Mouse (Mus musculus) forebrain, postnatal 0 days (tissue): ENCODE results near the gene Pjvk. TPM values are rescaled to one million over a fixed set of nuclear protein-coding genes. Genes with fewer than 3 reads are reported as not detected.
A peak's percentile ranks its signal among the peaks of the same experiment; 100 is the strongest.

Experiments used
- ATAC-seq: fragments of 200-750 bp; cut with Nextera tagmentation; 2 replicates; pipeline ENCODE4 v1.8.0; 2017; ENCODE audit warnings: mild to moderate bottlenecking, moderate library complexity
- DNase-seq: peaks from one replicate; pipeline ENCODE4 v3.0.0-alpha.2; 2015
- H3K27ac ChIP-seq: fragments of 300-500 bp; sonication (generic); 2 replicates; pipeline ENCODE4 v1.5.1; 2014; ENCODE audit warnings: low read depth, mild to moderate bottlenecking, antibody characterized with exemption, low read length, moderate library complexity, mixed read lengths
- H3K27me3 ChIP-seq: fragments of 300-500 bp; sonication (generic); 2 replicates; pipeline ENCODE4 v1.6.1; 2014; ENCODE audit warnings: mild to moderate bottlenecking, low read length, mixed read lengths; ENCODE audit not compliant: insufficient read depth
- H3K36me3 ChIP-seq: fragments of 300-500 bp; sonication (generic); 2 replicates; pipeline ENCODE4 v1.6.1; 2014; ENCODE audit warnings: mild to moderate bottlenecking, moderate library complexity; ENCODE audit not compliant: insufficient read depth
- H3K4me1 ChIP-seq: fragments of 300-500 bp; sonication (generic); 2 replicates; pipeline ENCODE4 v1.6.1; 2014; ENCODE audit warnings: antibody characterized with exemption; ENCODE audit not compliant: insufficient read depth
- H3K4me2 ChIP-seq: fragments of 300-500 bp; sonication (generic); 2 replicates; pipeline ENCODE4 v1.6.1; 2014; ENCODE audit warnings: low read depth, mild to moderate bottlenecking, moderate library complexity
- H3K4me3 ChIP-seq: fragments of 300-500 bp; sonication (generic); 2 replicates; pipeline ENCODE4 v1.5.1; 2014; ENCODE audit warnings: low read depth, low read length, mixed read lengths
- H3K9ac ChIP-seq: fragments of 300-500 bp; sonication (generic); 2 replicates; pipeline ENCODE4 v1.6.1; 2014; ENCODE audit warnings: mild to moderate bottlenecking
- H3K9me3 ChIP-seq: fragments of 300-500 bp; sonication (generic); 2 replicates; pipeline ENCODE4 v1.6.1; 2016; ENCODE audit warnings: low read length
- CTCF ChIP-seq: sonication (generic); IDR thresholded peaks from 2 replicates; pipeline ENCODE4 v1.5.1; 2016; ENCODE audit warnings: antibody characterized with exemption, control low read depth, low read depth
- WGBS: fragments of 180-500 bp; shearing (Covaris S2); extraction: QIAGEN DNeasy Blood & Tissue Kit; methylation state at CpG from one replicate; pipeline ENCODE4 v1.1.7; 2014; 5-methylcytosine and 5-hydroxymethylcytosine counted together
- polyA plus RNA-seq: library from polyadenylated mRNA; unstranded; fragments of >200 nt; fragmentation: Nextera tagmentation; extraction: Ambion mirVana; gene quantifications from 2 replicates; pipeline ENCODE4 v1.2.1, GENCODE M21; 2015
- total RNA-seq: library from RNA; depleted of rRNA; stranded (reverse); fragments of >200 nt; gene quantifications from 2 replicates; pipeline ENCODE4 v1.2.3, GENCODE M21; 2014

Gene Pjvk
- total and polyA plus RNA-seq, 2 experiments from 2014 or later = 0.33 TPM; not detected in 1

GRCm38 (mm10) chr2:76665531-76665930, 17.3 kb downstream of the Pjvk start:
- no peak for DNase-seq
- Histone ChIP-seq H3K36me3 (no peaks in the 10 kb centered on the region), H3K4me1 (no peaks in the 10 kb centered on the region), H3K27me3 (no peaks in the 10 kb centered on the region), H3K4me3 (no peak overlapping the region), H3K27ac (no peak overlapping the region), H3K9ac (no peak overlapping the region), H3K4me2 (no peak overlapping the region), H3K9me3 (no peaks in the 10 kb centered on the region)
- 95% methylated on average over 7 of the region's 7 CpGs for WGBS
- no peak for TF ChIP-seq CTCF
- ATAC-seq = no peak

GRCm38 (mm10) chr2:76667200-76667599, 18.9 kb downstream of the Pjvk start:
- H3K27ac ChIP-seq = no peak overlapping the region
- peaks cover 4% of the 10 kb centered on the region; the same call in 1 of the 2 replicates for H3K4me1 ChIP-seq
- WGBS = 77% methylated on average over 5 of the region's 5 CpGs
- H3K27me3 ChIP-seq = no peaks in the 10 kb centered on the region
- H3K9ac ChIP-seq = no peak overlapping the region
- no peak overlapping the region for H3K4me3 ChIP-seq
- ATAC-seq = no peak
- H3K4me2 ChIP-seq = no peak overlapping the region
- H3K9me3 ChIP-seq = no peaks in the 10 kb centered on the region
- no peak for DNase-seq
- no peaks in the 10 kb centered on the region for H3K36me3 ChIP-seq
- no peak for TF ChIP-seq CTCF

- Histone ChIP-seq H3K4me3 (peak overlapping the region; percentile 43), H3K4me1 (peaks cover 17% of the 10 kb centered on the region), H3K9me3 (no peaks in the 10 kb centered on the region), H3K4me2 (peak overlapping the region; percentile 63), H3K27ac (no peak overlapping the region), H3K27me3 (no peaks in the 10 kb centered on the region), H3K9ac (peak overlapping the region; percentile 56; the same call in 1 of the 2 replicates), H3K36me3 (no peaks in the 10 kb centered on the region)
- ATAC-seq (no peak), DNase-seq (no peak)
- WGBS = 79% methylated on average over 6 of the region's 6 CpGs
- TF ChIP-seq CTCF = no peak
Measured at GRCm38 (mm10) chr2:76671641-76672040, 23.4 kb downstream of the Pjvk start.

GRCm38 (mm10) chr2:76672134-76672745, 24.0 kb downstream of the Pjvk start:
- no peak for TF ChIP-seq CTCF
- Histone ChIP-seq H3K9ac (peak overlapping the region; percentile 56), H3K27ac (peak overlapping the region; percentile 51), H3K36me3 (no peaks in the 10 kb centered on the region), H3K4me3 (peak overlapping the region; percentile 43), H3K4me2 (peak overlapping the region; percentile 63), H3K9me3 (no peaks in the 10 kb centered on the region), H3K4me1 (peaks cover 19% of the 10 kb centered on the region), H3K27me3 (no peaks in the 10 kb centered on the region)
- peak; percentile 35 for DNase-seq
- no peak for ATAC-seq
- WGBS = 21% methylated on average over 9 of the region's 9 CpGs

GRCm38 (mm10) chr2:76672966-76673392, 24.7 kb downstream of the Pjvk start, which contains the start of gene Fkbp7:
Gene Fkbp7 (minus strand): TSS chr2:76673116.
- Histone ChIP-seq H3K9me3 (no peaks in the 10 kb centered on the region), H3K27ac (peak within 1 kb of the TSS; percentile 51), H3K27me3 (no peaks in the 10 kb centered on the region), H3K4me2 (peak within 1 kb of the TSS; percentile 63), H3K4me1 (peaks cover 19% of the 10 kb centered on the region), H3K4me3 (peak within 1 kb of the TSS; percentile 43), H3K36me3 (no peaks in the 10 kb centered on the region), H3K9ac (peak within 1 kb of the TSS; percentile 56)
- DNase-seq (peak; percentile 95), ATAC-seq (peak; percentile 93)
- TF ChIP-seq CTCF = peak; percentile 8; the same call in 1 of the 2 replicates
- WGBS = under 1% methylated on average over 17 of the region's 17 CpGs

GRCm38 (mm10) chr2:76673472-76674081, 25.3 kb downstream of the Pjvk start:
- peak; percentile 22 for TF ChIP-seq CTCF
- Histone ChIP-seq H3K27me3 (no peaks in the 10 kb centered on the region), H3K9me3 (no peaks in the 10 kb centered on the region), H3K4me2 (peak overlapping the region; percentile 63), H3K27ac (peak overlapping the region; percentile 51), H3K4me3 (peak overlapping the region; percentile 43), H3K36me3 (0 out of 2 replicates have a peak, but pooled peaks cover 3% of the 10 kb centered on the region), H3K4me1 (peaks cover 19% of the 10 kb centered on the region), H3K9ac (peak overlapping the region; percentile 56; the same call in 1 of the 2 replicates)
- ATAC-seq = no peak
- WGBS = 37% methylated on average over 7 of the region's 7 CpGs
- no peak for DNase-seq
